Mouse (Mus musculus) adrenal gland, postnatal 14 days (tissue): ENCODE data around the gene Dbf4. TPM values are rescaled to one million over a fixed set of nuclear protein-coding genes. Genes with fewer than 3 reads are reported as not detected.

ENCODE experiments used
- DNase-seq: peaks from one replicate; pipeline ENCODE4 v3.0.0; 2021; ENCODE audit warnings: mixed read lengths
- total RNA-seq: library from RNA; stranded (reverse); gene quantifications from 2 replicates; pipeline ENCODE4 v1.2.3, GENCODE M21; 2021

Gene Dbf4
- total RNA-seq, 1 experiment from 2014 or later = 12.9 TPM

- DNase-seq = no peak
Measured at GRCm38 (mm10) chr5:8366771-8367613, 55.5 kb downstream of the Dbf4 start.

GRCm38 (mm10) chr5:8362361-8362760, 60.2 kb downstream of the Dbf4 start:
- DNase-seq = no peak

- no peak for DNase-seq
Measured at GRCm38 (mm10) chr5:8357677-8358076, 64.8 kb downstream of the Dbf4 start.

- DNase-seq = no peak
Measured at GRCm38 (mm10) chr5:8356885-8357651, 65.4 kb downstream of the Dbf4 start.

GRCm38 (mm10) chr5:8356326-8356725, 66.2 kb downstream of the Dbf4 start:
- DNase-seq = peak; percentile 61

- no peak for DNase-seq
Measured at GRCm38 (mm10) chr5:8349557-8349956, 73.0 kb downstream of the Dbf4 start.

Other genes with a start within 250 kb of the Dbf4 start
- gene Adam22, start 54.6 kb downstream of the Dbf4 start, total RNA-seq = 4.1 and 5.7 TPM in 2 replicates
- 10.6 and 11.4 TPM in 2 replicates for gene Slc25a40, start 134 bp upstream of the Dbf4 start, total RNA-seq
- 4.6 and 6.0 TPM in 2 replicates for gene Rundc3b, start 200.2 kb upstream of the Dbf4 start, total RNA-seq
- 24.8 and 26.2 TPM in 2 replicates for gene Abcb1a, start 237.4 kb upstream of the Dbf4 start, total RNA-seq